Mouse (Mus musculus): Measurements from ENCODE around the gene Itga7. TPM values are rescaled to one million over a fixed set of nuclear protein-coding genes. Genes with fewer than 3 reads are reported as not detected.

Gene Itga7
- polyA plus RNA-seq, 1 experiment: 12.6 TPM

GRCm38 (mm10) chr10:128931441-128931840 is 2.2 kb upstream of the Itga7 start:
- WGBS: 31% methylated on average over 2 of the region's 2 CpGs
- DNase-seq (ENCODE audit: low read depth, low spot score): no peak

GRCm38 (mm10) chr10:128933976-128934721 is 531 bp downstream of the Itga7 start:
- DNase-seq (ENCODE audit: low read depth, low spot score): no peak
- WGBS: 4% methylated on average over 21 of the region's 21 CpGs

GRCm38 (mm10) chr10:128934997-128935787 is 1.6 kb downstream of the Itga7 start:
- DNase-seq (ENCODE audit: low read depth, low spot score): no peak
- WGBS: 69% methylated on average over 7 of the region's 7 CpGs

- WGBS: 73% methylated on average over 8 of the region's 8 CpGs
- DNase-seq (ENCODE audit: low read depth, low spot score): no peak
Measured at GRCm38 (mm10) chr10:128935826-128936440, 2.3 kb downstream of the Itga7 start.

- DNase-seq (ENCODE audit: low read depth, low spot score): no peak
- WGBS: 77% methylated on average over 12 of the region's 12 CpGs
Measured at GRCm38 (mm10) chr10:128937756-128938390, 4.3 kb downstream of the Itga7 start.

- 29% methylated on average over 9 of the region's 9 CpGs for WGBS
- DNase-seq (ENCODE audit: low read depth, low spot score): peak; percentile 87
Measured at GRCm38 (mm10) chr10:128938457-128938856, 4.8 kb downstream of the Itga7 start.

GRCm38 (mm10) chr10:128938974-128939373 is 5.4 kb downstream of the Itga7 start:
- DNase-seq (ENCODE audit: low read depth, low spot score): peak; percentile 53
- 23% methylated on average over 5 of the region's 5 CpGs for WGBS

GRCm38 (mm10) chr10:128940475-128941061 is 7.0 kb downstream of the Itga7 start:
- DNase-seq (ENCODE audit: low read depth, low spot score): no peak
- 71% methylated on average over 10 of the region's 10 CpGs for WGBS

- WGBS: 18% methylated on average over 3 of the region's 3 CpGs
- DNase-seq (ENCODE audit: low read depth, low spot score): no peak
Measured at GRCm38 (mm10) chr10:128945675-128946074, 12.1 kb downstream of the Itga7 start.

- 85% methylated on average over 4 of the region's 4 CpGs for WGBS
- DNase-seq (ENCODE audit: low read depth, low spot score): no peak
Measured at GRCm38 (mm10) chr10:128947496-128947895, 13.9 kb downstream of the Itga7 start.

- 69% methylated on average over 16 of the region's 16 CpGs for WGBS
- DNase-seq (ENCODE audit: low read depth, low spot score): no peak
Measured at GRCm38 (mm10) chr10:128950208-128950887, 16.7 kb downstream of the Itga7 start.

GRCm38 (mm10) chr10:128958340-128958739 is 24.7 kb downstream of the Itga7 start:
- no peak for DNase-seq (ENCODE audit: low read depth, low spot score)
- WGBS: 81% methylated on average over 10 of the region's 10 CpGs

- WGBS: 45% methylated on average over 4 of the region's 4 CpGs
- no peak for DNase-seq (ENCODE audit: low read depth, low spot score)
Measured at GRCm38 (mm10) chr10:128960142-128960541, 26.5 kb downstream of the Itga7 start.

- peak; percentile 76 for DNase-seq (ENCODE audit: low read depth, low spot score)
- 26% methylated on average over 12 of the region's 12 CpGs for WGBS
Measured at GRCm38 (mm10) chr10:128960590-128961584, 27.3 kb downstream of the Itga7 start, which contains the start of gene Mettl7b. TSS of gene Mettl7b (minus strand) at chr10:128960988.

GRCm38 (mm10) chr10:128964961-128965360 is 31.3 kb downstream of the Itga7 start:
- DNase-seq (ENCODE audit: low read depth, low spot score): no peak
- 41% methylated on average over 2 of the region's 2 CpGs for whole genome bisulfite sequencing

- DNase-seq (ENCODE audit: low read depth, low spot score): no peak
- WGBS: 39% methylated on average over 6 of the region's 6 CpGs
Measured at GRCm38 (mm10) chr10:128965871-128966270, 32.3 kb downstream of the Itga7 start.

- no peak for DNase-seq (ENCODE audit: low read depth, low spot score)
- 6% methylated on average over 1 of the region's 1 CpGs for WGBS
Measured at GRCm38 (mm10) chr10:128968341-128968749, 34.7 kb downstream of the Itga7 start.

- 2% methylated on average over 1 of the region's 1 CpGs for WGBS
Measured at GRCm38 (mm10) chr10:128970740-128971250, 37.2 kb downstream of the Itga7 start.

More at GRCm38 (mm10) chr10:128970740-128971250, 37.2 kb downstream of the Itga7 start:
- no peak for DNase-seq (ENCODE audit: low read depth, low spot score)
